Mouse (Mus musculus) myocyte (in vitro differentiated cells): ENCODE measurements at regions not wholly inside any gene's neighbourhood (a gene's known extent, or its start where the extent isn't known, plus 50 kb on each side); places are given as distances from the start of the nearest gene placed in this dataset.

ENCODE experiments used
- CEBPB ChIP-seq: IDR thresholded peaks from 2 replicates; pipeline ENCODE4 v1.6.1; 2011; ENCODE audit warnings: mild to moderate bottlenecking, moderate library complexity; ENCODE audit not compliant: poor library complexity, insufficient read depth, severe bottlenecking
- MYOG ChIP-seq, 3 experiments: IDR thresholded peaks; one replicate each; pipeline ENCODE4 v1.6.1; 2011; ENCODE audit warnings: control low read depth in 2 of 3, low read depth in 2 of 3, mild to moderate bottlenecking in 2 of 3; ENCODE audit not compliant: insufficient read length in 2 of 3, control insufficient read depth in 1 of 3, insufficient read depth in 1 of 3
- USF1 ChIP-seq: IDR thresholded peaks from one replicate; pipeline ENCODE4 v1.6.1; 2011; ENCODE audit warnings: low read depth, mild to moderate bottlenecking, control low read depth, moderate library complexity

DNA sequence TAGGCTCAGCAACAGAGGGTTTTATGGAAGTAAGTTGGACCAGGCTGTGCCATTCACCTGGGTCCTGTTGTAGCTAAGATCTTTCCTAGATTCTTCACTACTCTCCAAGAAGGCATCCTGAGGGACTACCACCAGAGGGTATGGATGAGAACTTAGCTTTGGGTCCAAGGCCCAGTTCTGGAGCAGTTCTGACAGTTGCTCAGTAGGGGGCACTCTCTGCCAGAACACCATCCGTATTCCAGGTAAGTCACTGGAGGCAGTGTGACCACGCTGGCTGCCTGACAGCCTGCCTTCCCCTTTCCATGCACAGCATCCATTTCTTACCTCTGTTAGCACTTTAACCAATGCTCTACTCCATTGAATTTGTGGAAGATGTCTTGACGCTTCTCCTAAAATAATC, 533.2 kb downstream of the Zfp704 start:
- TF ChIP-seq CEBPB (no peak), USF1 (no peak), MYOG (IDR thresholded peaks at IDR 0.05; ENCODE audit: control insufficient read depth in 1 of 3, insufficient read depth in 1 of 3, insufficient read length in 2 of 3, low read depth in 2 of 3) (no peak)
